Mouse (Mus musculus): Measurements from ENCODE around the gene Zfp446. TPM values are rescaled to one million over a fixed set of nuclear protein-coding genes. Genes with fewer than 3 reads are reported as not detected.
A peak's percentile ranks its signal among the peaks of the same experiment; 100 is the strongest.
"Not testable (repeated sequence)": the region's sequence is repeated elsewhere in the genome, so short reads cannot be mapped to it uniquely, and the experiment has no call there.

Gene Zfp446
- 14.0 and 14.9 TPM in 2 replicates for polyA plus RNA-seq (2016; fragmentation: Nextera tagmentation; extraction: Ambion mirVana)

- peak within 1 kb of the TSS; percentile 64 for H3K4me3 ChIP-seq
- DNase-seq (ENCODE audit: low spot score), result peak; percentile 95
- H3K27me3 ChIP-seq (ENCODE audit: low read depth, poor library complexity, severe bottlenecking), result no peaks in the 10 kb centered on the region
- peak within 1 kb of the TSS; percentile 94 for H3K27ac ChIP-seq
- peaks cover 16% of the 10 kb centered on the region for H3K4me1 ChIP-seq
- WGBS, result under 1% methylated on average over 49 of the region's 49 CpGs
- H3K36me3 ChIP-seq, result peaks cover 19% of the 10 kb centered on the region
- H3K9me3 ChIP-seq (replicated peaks), result no peaks in the 10 kb centered on the region
Measured at GRCm38 (mm10) chr7:12977682-12978389, at the start of gene Zfp446. Gene Zfp446 (plus strand): TSS chr7:12977848.

GRCm38 (mm10) chr7:12933615-12934140 lies 44.0 kb upstream of the Zfp446 start:
- WGBS, result 67% methylated on average over 4 of the region's 4 CpGs
- no peak for DNase-seq (ENCODE audit: low spot score)

GRCm38 (mm10) chr7:12934808-12935207 lies 42.8 kb upstream of the Zfp446 start:
- H3K36me3 ChIP-seq, result no peaks in the 10 kb centered on the region
- DNase-seq (ENCODE audit: low spot score), result no peak
- H3K4me3 ChIP-seq, result no peak overlapping the region
- H3K9me3 ChIP-seq (replicated peaks), result no peaks in the 10 kb centered on the region
- H3K4me1 ChIP-seq, result no peaks in the 10 kb centered on the region
- whole genome bisulfite sequencing, result 74% methylated on average over 3 of the region's 3 CpGs
- H3K27me3 ChIP-seq (ENCODE audit: low read depth, poor library complexity, severe bottlenecking), result no peaks in the 10 kb centered on the region
- no peak overlapping the region for H3K27ac ChIP-seq

More at GRCm38 (mm10) chr7:12933615-12934140, 44.0 kb upstream of the Zfp446 start:
- Histone ChIP-seq H3K4me1 (no peaks in the 10 kb centered on the region), H3K4me3 (no peak overlapping the region), H3K27me3 (ENCODE audit: low read depth, poor library complexity, severe bottlenecking) (peaks cover 9% of the 10 kb centered on the region), H3K36me3 (peaks cover 7% of the 10 kb centered on the region; the same call in 1 of the 2 replicates), H3K9me3 (replicated peaks) (no peaks in the 10 kb centered on the region), H3K27ac (no peak overlapping the region)

GRCm38 (mm10) chr7:12937254-12937803 lies 40.3 kb upstream of the Zfp446 start:
- H3K27me3 ChIP-seq (ENCODE audit: low read depth, poor library complexity, severe bottlenecking); DNase-seq (ENCODE audit: low spot score); H3K4me3 ChIP-seq; H3K4me1 ChIP-seq; H3K27ac ChIP-seq; H3K36me3 ChIP-seq; H3K9me3 ChIP-seq (replicated peaks): not testable (repeated sequence)
- WGBS, result 89% methylated on average over 4 of the region's 4 CpGs

GRCm38 (mm10) chr7:12940599-12940998 lies 37.0 kb upstream of the Zfp446 start:
- WGBS, result 86% methylated on average over 4 of the region's 4 CpGs
- Histone ChIP-seq H3K9me3 (replicated peaks) (no peaks in the 10 kb centered on the region), H3K4me3 (no peak overlapping the region), H3K36me3 (no peaks in the 10 kb centered on the region), H3K27ac (no peak overlapping the region), H3K27me3 (ENCODE audit: low read depth, poor library complexity, severe bottlenecking) (no peaks in the 10 kb centered on the region), H3K4me1 (no peaks in the 10 kb centered on the region)
- DNase-seq (ENCODE audit: low spot score), result no peak

- Histone ChIP-seq H3K27me3 (ENCODE audit: low read depth, poor library complexity, severe bottlenecking) (no peaks in the 10 kb centered on the region), H3K9me3 (replicated peaks) (no peaks in the 10 kb centered on the region), H3K4me1 (no peaks in the 10 kb centered on the region), H3K4me3 (no peak overlapping the region), H3K36me3 (no peaks in the 10 kb centered on the region), H3K27ac (no peak overlapping the region)
- no peak for DNase-seq (ENCODE audit: low spot score)
Measured at GRCm38 (mm10) chr7:12943488-12943887, 34.2 kb upstream of the Zfp446 start.

GRCm38 (mm10) chr7:12949032-12949871 lies 28.4 kb upstream of the Zfp446 start:
- no peaks in the 10 kb centered on the region for H3K27me3 ChIP-seq (ENCODE audit: low read depth, poor library complexity, severe bottlenecking)
- peak; percentile 91 for DNase-seq (ENCODE audit: low spot score)
- WGBS, result 11% methylated on average over 35 of the region's 35 CpGs
- peak overlapping the region; percentile 93 for H3K27ac ChIP-seq
- H3K9me3 ChIP-seq (replicated peaks), result no peaks in the 10 kb centered on the region
- H3K4me1 ChIP-seq, result peaks cover 13% of the 10 kb centered on the region
- H3K4me3 ChIP-seq, result peak overlapping the region; percentile 58
- H3K36me3 ChIP-seq, result no peaks in the 10 kb centered on the region

GRCm38 (mm10) chr7:12949872-12950229 lies 27.8 kb upstream of the Zfp446 start:
- DNase-seq (ENCODE audit: low spot score), result no peak
- Histone ChIP-seq H3K4me1 (peaks cover 13% of the 10 kb centered on the region), H3K27me3 (ENCODE audit: low read depth, poor library complexity, severe bottlenecking) (no peaks in the 10 kb centered on the region), H3K9me3 (replicated peaks) (no peaks in the 10 kb centered on the region), H3K36me3 (no peaks in the 10 kb centered on the region), H3K27ac (peak overlapping the region; percentile 93), H3K4me3 (peak overlapping the region; percentile 58)
- 4% methylated on average over 16 of the region's 16 CpGs for WGBS

GRCm38 (mm10) chr7:12954896-12955295 lies 22.8 kb upstream of the Zfp446 start:
- H3K4me3 ChIP-seq, result no peak overlapping the region
- DNase-seq (ENCODE audit: low spot score), result no peak
- no peaks in the 10 kb centered on the region for H3K9me3 ChIP-seq (replicated peaks)
- WGBS, result 57% methylated on average over 3 of the region's 3 CpGs
- peaks cover 10% of the 10 kb centered on the region for H3K4me1 ChIP-seq
- no peaks in the 10 kb centered on the region for H3K36me3 ChIP-seq
- no peaks in the 10 kb centered on the region for H3K27me3 ChIP-seq (ENCODE audit: low read depth, poor library complexity, severe bottlenecking)
- H3K27ac ChIP-seq, result no peak overlapping the region

- no peak for DNase-seq (ENCODE audit: low spot score)
- no peaks in the 10 kb centered on the region for H3K27me3 ChIP-seq (ENCODE audit: low read depth, poor library complexity, severe bottlenecking)
- H3K36me3 ChIP-seq, result no peaks in the 10 kb centered on the region
- no peak overlapping the region for H3K27ac ChIP-seq
- WGBS, result 80% methylated on average over 5 of the region's 5 CpGs
- H3K4me1 ChIP-seq, result peaks cover 2% of the 10 kb centered on the region; the same call in 1 of the 2 replicates
- H3K4me3 ChIP-seq, result no peak overlapping the region
- H3K9me3 ChIP-seq (replicated peaks), result no peaks in the 10 kb centered on the region
Measured at GRCm38 (mm10) chr7:12957511-12957910, 20.1 kb upstream of the Zfp446 start.

GRCm38 (mm10) chr7:12958948-12959347 lies 18.7 kb upstream of the Zfp446 start:
- peaks cover 2% of the 10 kb centered on the region; the same call in 1 of the 2 replicates for H3K4me1 ChIP-seq
- WGBS, result 86% methylated on average over 4 of the region's 4 CpGs
- no peak overlapping the region for H3K27ac ChIP-seq
- no peak for DNase-seq (ENCODE audit: low spot score)
- H3K27me3 ChIP-seq (ENCODE audit: low read depth, poor library complexity, severe bottlenecking), result no peaks in the 10 kb centered on the region
- H3K36me3 ChIP-seq, result no peaks in the 10 kb centered on the region
- H3K4me3 ChIP-seq, result no peak overlapping the region
- H3K9me3 ChIP-seq (replicated peaks), result no peaks in the 10 kb centered on the region

GRCm38 (mm10) chr7:12959718-12960117 lies 17.9 kb upstream of the Zfp446 start:
- Histone ChIP-seq H3K27me3 (ENCODE audit: low read depth, poor library complexity, severe bottlenecking) (no peaks in the 10 kb centered on the region), H3K9me3 (replicated peaks) (no peaks in the 10 kb centered on the region), H3K4me3 (no peak overlapping the region), H3K27ac (no peak overlapping the region), H3K36me3 (no peaks in the 10 kb centered on the region), H3K4me1 (peaks cover 2% of the 10 kb centered on the region; the same call in 1 of the 2 replicates)
- WGBS, result 30% methylated on average over 4 of the region's 4 CpGs
- no peak for DNase-seq (ENCODE audit: low spot score)

All from limb, embryonic 10.5 days (tissue).